Mouse (Mus musculus) G1E (cell line): Measurements from ENCODE around the gene Wrap73.

ENCODE experiments used
- CTCF ChIP-seq: IDR thresholded peaks from 2 replicates; pipeline ENCODE4 v1.5.1; 2012; ENCODE audit warnings: low read depth, low read length, inconsistent platforms, mixed read lengths
- GATA1 ChIP-seq: IDR thresholded peaks from 2 replicates; pipeline ENCODE4 v1.6.1; 2012; ENCODE audit warnings: borderline replicate concordance, low read length, inconsistent platforms, mixed read lengths
- GATA2 ChIP-seq: IDR thresholded peaks from 2 replicates; pipeline ENCODE4 v1.6.1; 2012; ENCODE audit warnings: low read depth, low read length, inconsistent platforms, borderline replicate concordance
- POLR2AphosphoS5 ChIP-seq: IDR thresholded peaks from 2 replicates; pipeline ENCODE4 v1.6.1; 2012; ENCODE audit warnings: low read depth, low read length, inconsistent platforms; ENCODE audit not compliant: insufficient replicate concordance

DNA sequence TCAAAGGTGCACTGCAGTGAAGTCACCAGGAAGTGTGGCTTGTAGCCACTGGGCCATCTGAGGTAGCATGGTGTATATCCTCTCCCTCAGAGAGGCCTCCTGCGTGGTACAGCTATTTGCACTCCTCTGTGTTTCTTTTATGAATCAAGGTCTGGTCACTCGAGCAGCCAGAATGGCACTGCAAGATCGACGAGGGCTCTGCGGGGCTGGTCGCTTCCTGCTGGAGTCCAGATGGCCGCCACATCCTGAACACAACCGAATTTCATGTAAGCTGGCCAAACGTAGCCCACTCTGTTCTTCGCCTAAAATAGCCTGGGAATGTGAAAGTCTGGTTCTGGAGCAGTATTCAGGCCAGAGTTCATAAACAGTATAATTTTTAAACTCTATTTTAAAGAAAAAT, 4.2 kb downstream of the Wrap73 start:
- TF ChIP-seq CTCF (no peak), GATA1 (no peak), GATA2 (no peak), POLR2AphosphoS5 (no peak)
